Mouse (Mus musculus) kidney, embryonic 14.5 days (tissue): ENCODE results near the gene Sptlc3. TPM values are rescaled to one million over a fixed set of nuclear protein-coding genes. Genes with fewer than 3 reads are reported as not detected.

Source experiments
- ATAC-seq: fragments of 200-750 bp; cut with Nextera tagmentation; 2 replicates; pipeline ENCODE4 v1.8.0; 2017; ENCODE audit warnings: moderate number of reproducible peaks, mild to moderate bottlenecking, moderate TSS enrichment, moderate library complexity; ENCODE audit not compliant: low FRiP score, low TSS enrichment
- H3K27ac ChIP-seq: fragments of 300-500 bp; sonication (generic); 2 replicates; pipeline ENCODE4 v1.5.1; 2014; ENCODE audit warnings: low read depth, mild to moderate bottlenecking, low read length, moderate library complexity, mixed read lengths
- H3K27me3 ChIP-seq: fragments of 300-500 bp; sonication (generic); 2 replicates; pipeline ENCODE4 v1.6.1; 2014; ENCODE audit warnings: mild to moderate bottlenecking, low read length; ENCODE audit not compliant: control insufficient read depth, insufficient read depth
- H3K36me3 ChIP-seq: fragments of 300-500 bp; sonication (generic); 2 replicates; pipeline ENCODE4 v1.6.1; 2014; ENCODE audit warnings: low read length, mixed read lengths; ENCODE audit not compliant: control insufficient read depth, insufficient read depth
- H3K4me1 ChIP-seq: fragments of 300-500 bp; sonication (generic); 2 replicates; pipeline ENCODE4 v1.6.1; 2014; ENCODE audit warnings: low read length, mixed read lengths; ENCODE audit not compliant: control insufficient read depth, insufficient read depth
- H3K4me2 ChIP-seq: fragments of 300-500 bp; sonication (generic); replicated peaks from 2 replicates; pipeline ENCODE4 v1.6.1; 2014; ENCODE audit warnings: low read depth, mild to moderate bottlenecking, low read length
- H3K4me3 ChIP-seq: fragments of 300-500 bp; sonication (generic); 2 replicates; pipeline ENCODE4 v1.5.1; 2014; ENCODE audit warnings: mild to moderate bottlenecking, low read length
- H3K9ac ChIP-seq: fragments of 300-500 bp; sonication (generic); 2 replicates; pipeline ENCODE4 v1.6.1; 2014; ENCODE audit warnings: low read depth, mild to moderate bottlenecking, low read length, moderate library complexity
- H3K9me3 ChIP-seq: fragments of 300-500 bp; sonication (generic); 2 replicates; pipeline ENCODE4 v1.6.1; 2016; ENCODE audit warnings: low read length; ENCODE audit not compliant: control insufficient read depth
- WGBS: fragments of 180-500 bp; shearing (Covaris S2); extraction: QIAGEN DNeasy Blood & Tissue Kit; methylation state at CpG from one replicate; pipeline ENCODE4 v1.1.7; 2014; 5-methylcytosine and 5-hydroxymethylcytosine counted together
- polyA plus RNA-seq: library from polyadenylated mRNA; unstranded; fragments of >200 nt; fragmentation: Nextera tagmentation; extraction: Ambion mirVana; gene quantifications from 2 replicates; pipeline ENCODE4 v1.2.1, GENCODE M21; 2014

The Sptlc3 gene
- polyA plus RNA-seq, 1 experiment from 2014 or later: 0.39 TPM

- ATAC-seq: no peak
- Histone ChIP-seq H3K4me1 (0 out of 2 replicates have a peak, but pooled peaks cover 2% of the 10 kb centered on the region), H3K27ac (no peak overlapping the region), H3K4me2 (no peak overlapping the region), H3K9me3 (no peaks in the 10 kb centered on the region), H3K9ac (no peak overlapping the region), H3K27me3 (peaks cover 3% of the 10 kb centered on the region; the same call in 1 of the 2 replicates), H3K36me3 (no peaks in the 10 kb centered on the region), H3K4me3 (no peak overlapping the region)
- WGBS: 70% methylated on average over 3 of the region's 3 CpGs
Measured at GRCm38 (mm10) chr2:139671838-139672237, 178.1 kb downstream of the Sptlc3 start.

DNA sequence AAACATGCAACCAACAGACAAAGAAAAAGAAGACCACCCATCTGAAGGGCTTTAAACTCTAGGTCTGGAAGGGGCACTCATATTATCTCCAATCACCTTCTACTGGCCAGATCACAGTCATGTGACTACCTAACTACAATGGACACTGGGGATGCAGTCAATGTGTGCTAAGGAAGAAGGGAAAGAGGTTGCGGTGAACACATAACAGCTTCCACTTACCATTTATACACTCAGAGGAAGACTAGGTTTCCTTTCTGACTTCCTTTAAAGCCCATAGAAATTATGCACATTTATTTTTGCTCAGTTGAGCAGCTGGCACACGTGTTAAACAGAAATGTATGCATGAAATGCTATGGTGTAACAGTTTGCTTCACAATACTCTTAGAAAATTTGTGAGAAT lies 178.7 kb downstream of the Sptlc3 start:
- no peaks in the 10 kb centered on the region for H3K9me3 ChIP-seq
- H3K27me3 ChIP-seq: peaks cover 3% of the 10 kb centered on the region; the same call in 1 of the 2 replicates
- no peak overlapping the region for H3K27ac ChIP-seq
- no peak overlapping the region for H3K4me2 ChIP-seq
- 67% methylated on average over 2 of the region's 2 CpGs for WGBS
- 0 out of 2 replicates have a peak, but pooled peaks cover 2% of the 10 kb centered on the region for H3K4me1 ChIP-seq
- ATAC-seq: no peak
- H3K36me3 ChIP-seq: no peaks in the 10 kb centered on the region
- no peak overlapping the region for H3K9ac ChIP-seq
- no peak overlapping the region for H3K4me3 ChIP-seq

- WGBS: under 1% methylated on average over 52 of the region's 52 CpGs
- peak; percentile 83 for ATAC-seq
- H3K4me3 ChIP-seq: peak overlapping the region; percentile 89
- no peaks in the 10 kb centered on the region for H3K36me3 ChIP-seq
- peak overlapping the region; percentile 88 for H3K9ac ChIP-seq
- H3K9me3 ChIP-seq: no peaks in the 10 kb centered on the region
- peak overlapping the region; percentile 84 for H3K27ac ChIP-seq
- peaks cover 3% of the 10 kb centered on the region; the same call in 1 of the 2 replicates for H3K27me3 ChIP-seq
- H3K4me1 ChIP-seq: 0 out of 2 replicates have a peak, but pooled peaks cover 2% of the 10 kb centered on the region
- peak overlapping the region; percentile 96 for H3K4me2 ChIP-seq
Measured at GRCm38 (mm10) chr2:139677065-139677762, 183.5 kb downstream of the Sptlc3 start.

DNA sequence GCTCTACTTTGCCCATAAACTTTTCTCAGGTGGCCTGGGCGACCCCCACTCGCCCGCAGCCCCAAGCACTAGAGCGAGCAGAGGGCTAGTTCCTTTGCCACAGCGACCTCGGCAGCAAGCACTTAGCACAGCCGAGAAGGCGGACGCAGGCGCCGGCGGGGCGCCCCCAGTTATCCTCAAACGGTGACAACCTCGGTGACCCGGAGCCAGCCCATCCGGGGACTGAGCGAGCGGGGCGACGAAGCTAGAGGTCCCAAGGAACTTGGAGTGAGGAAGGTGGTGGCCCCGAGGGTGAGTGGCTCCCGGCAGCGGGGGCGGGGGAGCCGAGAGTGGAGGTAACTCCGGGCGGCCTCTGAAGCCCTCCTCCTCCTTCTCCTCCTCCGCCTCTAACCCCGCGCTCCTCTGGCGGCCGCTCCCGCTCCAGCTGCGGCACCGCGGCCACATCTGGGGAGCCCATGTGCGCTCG lies 184.1 kb downstream of the Sptlc3 start, which contains the start of gene Ism1:
Gene Ism1, plus strand, starts transcription at position 370 of the 466 bp plus-strand sequence.
- Histone ChIP-seq H3K4me3 (peak within 1 kb of the TSS; percentile 89), H3K27me3 (peaks cover 3% of the 10 kb centered on the region; the same call in 1 of the 2 replicates), H3K4me1 (0 out of 2 replicates have a peak, but pooled peaks cover 2% of the 10 kb centered on the region), H3K27ac (peak within 1 kb of the TSS; percentile 84), H3K36me3 (no peaks in the 10 kb centered on the region), H3K9ac (peak within 1 kb of the TSS; percentile 88), H3K9me3 (no peaks in the 10 kb centered on the region), H3K4me2 (peak within 1 kb of the TSS; percentile 96)
- ATAC-seq: peak; percentile 73
- under 1% methylated on average over 30 of the region's 39 CpGs for WGBS

DNA sequence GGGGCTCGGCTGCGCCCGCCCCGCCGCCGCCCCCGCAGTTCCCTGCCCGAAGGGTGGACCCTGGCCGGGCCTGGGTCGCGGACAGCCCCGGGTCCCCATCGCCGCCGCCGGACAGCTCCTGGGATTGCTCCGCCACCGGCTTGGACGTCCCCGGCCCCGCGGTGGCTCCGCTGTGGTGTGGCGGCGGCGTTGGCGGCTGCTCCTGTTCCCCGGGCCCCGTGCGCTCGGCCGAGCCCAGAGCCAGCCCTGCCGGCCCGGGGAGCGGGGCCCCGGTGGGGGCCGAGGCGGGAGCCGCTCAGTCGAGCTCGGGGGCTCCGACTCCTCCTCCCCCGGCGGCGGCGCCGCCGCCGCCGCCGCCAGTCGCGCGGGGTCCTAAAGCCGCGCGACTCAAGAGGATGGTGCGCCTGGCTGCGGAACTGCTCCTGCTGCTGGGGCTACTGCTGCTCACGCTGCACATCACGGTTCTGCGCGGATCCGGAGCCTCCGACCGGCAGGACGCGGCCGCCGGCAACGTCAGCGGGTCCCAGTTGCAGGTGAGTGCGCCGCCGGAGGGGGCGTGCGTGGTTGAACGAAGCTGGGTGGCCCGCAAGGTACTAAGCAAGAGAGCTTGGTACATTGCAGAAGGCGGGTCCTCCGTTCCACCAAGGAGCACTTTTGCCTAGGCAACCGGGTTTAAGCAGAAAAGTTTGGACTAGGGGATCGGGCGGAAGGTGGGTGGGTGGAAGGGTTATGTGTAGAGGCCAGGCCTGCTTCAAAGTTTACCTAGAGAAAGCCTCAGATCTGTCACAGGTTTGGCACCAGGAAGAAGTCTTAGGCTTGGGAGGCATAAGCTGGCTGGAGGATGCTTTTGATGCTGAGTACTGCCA lies 184.8 kb downstream of the Sptlc3 start:
- WGBS: under 1% methylated on average over 79 of the region's 84 CpGs

DNA sequence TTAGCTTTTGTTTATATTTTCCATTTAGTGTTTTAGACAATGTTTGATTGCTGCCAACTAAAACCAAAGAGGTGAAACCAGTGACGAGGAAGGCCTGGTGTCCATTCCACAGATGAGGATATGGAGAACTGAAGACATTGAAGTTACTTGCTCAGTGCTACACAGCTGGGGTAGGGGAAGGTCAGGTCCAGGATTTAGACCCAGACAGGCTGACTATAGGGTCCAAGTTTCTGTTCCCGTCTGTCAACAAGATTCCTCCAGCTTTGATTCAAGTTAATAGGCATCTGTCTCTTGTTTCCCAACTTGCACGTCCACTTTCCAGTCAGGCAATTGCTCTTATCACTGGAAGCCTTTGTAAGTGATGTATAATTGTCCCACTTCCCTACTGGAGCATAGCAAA lies 188.8 kb downstream of the Sptlc3 start:
- H3K4me1 ChIP-seq: no peaks in the 10 kb centered on the region
- ATAC-seq: no peak
- 85% methylated on average over 3 of the region's 3 CpGs for WGBS
- no peaks in the 10 kb centered on the region for H3K9me3 ChIP-seq
- no peak overlapping the region for H3K9ac ChIP-seq
- no peak overlapping the region for H3K27ac ChIP-seq
- no peak overlapping the region for H3K4me2 ChIP-seq
- H3K4me3 ChIP-seq: no peak overlapping the region
- H3K36me3 ChIP-seq: no peaks in the 10 kb centered on the region
- no peaks in the 10 kb centered on the region for H3K27me3 ChIP-seq

More for the DNA sequence above, 184.8 kb downstream of the Sptlc3 start:
- Histone ChIP-seq H3K4me1 (0 out of 2 replicates have a peak, but pooled peaks cover 2% of the 10 kb centered on the region), H3K27ac (peak overlapping the region; percentile 84), H3K4me3 (peak overlapping the region; percentile 89), H3K9me3 (no peaks in the 10 kb centered on the region), H3K4me2 (peak overlapping the region; percentile 96), H3K36me3 (no peaks in the 10 kb centered on the region), H3K27me3 (peaks cover 3% of the 10 kb centered on the region; the same call in 1 of the 2 replicates), H3K9ac (peak overlapping the region; percentile 88)
- peak; percentile 84 for ATAC-seq

Other genes starting within 250 kb of the Sptlc3 start
- gene Ism1, start 184.3 kb downstream of the Sptlc3 start, polyA plus RNA-seq: 5.7 and 7.3 TPM in 2 replicates